Mouse (Mus musculus) embryonic facial prominence, embryonic 15.5 days (tissue): Measurements from ENCODE around the gene Abr. TPM values are rescaled to one million over a fixed set of nuclear protein-coding genes. Genes with fewer than 3 reads are reported as not detected.

Experiments
- ATAC-seq: fragments of 200-750 bp; cut with Nextera tagmentation; 2 replicates; pipeline ENCODE4 v1.8.0; 2017; ENCODE audit warnings: low read depth, moderate TSS enrichment; ENCODE audit not compliant: insufficient number of reproducible peaks, low FRiP score, low TSS enrichment
- H3K27ac ChIP-seq: fragments of 300-500 bp; sonication (generic); replicated peaks from 2 replicates; pipeline ENCODE4 v1.5.1; 2015; ENCODE audit warnings: mild to moderate bottlenecking, inconsistent platforms
- H3K27me3 ChIP-seq: fragments of 300-500 bp; sonication (generic); 2 replicates; pipeline ENCODE4 v1.6.1; 2015; ENCODE audit warnings: inconsistent platforms
- H3K36me3 ChIP-seq: fragments of 300-500 bp; sonication (generic); 2 replicates; pipeline ENCODE4 v1.6.1; 2015; ENCODE audit warnings: mild to moderate bottlenecking, inconsistent platforms
- H3K4me1 ChIP-seq: fragments of 300-500 bp; sonication (generic); 2 replicates; pipeline ENCODE4 v1.6.1; 2015; ENCODE audit warnings: inconsistent platforms
- H3K4me2 ChIP-seq: fragments of 300-500 bp; sonication (generic); replicated peaks from 2 replicates; pipeline ENCODE4 v1.6.1; 2015; ENCODE audit warnings: mild to moderate bottlenecking, inconsistent platforms
- H3K4me3 ChIP-seq: fragments of 300-500 bp; sonication (generic); replicated peaks from 2 replicates; pipeline ENCODE4 v1.5.1; 2015; ENCODE audit warnings: mild to moderate bottlenecking, inconsistent platforms
- H3K9ac ChIP-seq: fragments of 300-500 bp; sonication (generic); 2 replicates; pipeline ENCODE4 v1.6.1; 2015; ENCODE audit warnings: inconsistent platforms
- H3K9me3 ChIP-seq: fragments of 300-500 bp; sonication (generic); replicated peaks from 2 replicates; pipeline ENCODE4 v1.6.1; 2016; ENCODE audit warnings: inconsistent platforms
- WGBS: fragments of 180-500 bp; shearing (Covaris S2); methylation state at CpG from one replicate; pipeline ENCODE4 v1.1.7; 2015; 5-methylcytosine and 5-hydroxymethylcytosine counted together
- polyA plus RNA-seq: library from polyadenylated mRNA; unstranded; fragments of >200 nt; fragmentation: Nextera tagmentation; extraction: Ambion mirVana; gene quantifications from 2 replicates; pipeline ENCODE4 v1.2.1, GENCODE M21; 2015

Abr gene
- polyA plus RNA-seq, 1 experiment from 2014 or later: 42.6 TPM

- Histone ChIP-seq H3K36me3 (no peaks in the 10 kb centered on the region), H3K4me2 (peak overlapping the region; percentile 99), H3K27me3 (peaks cover 23% of the 10 kb centered on the region), H3K4me1 (peaks cover 19% of the 10 kb centered on the region), H3K4me3 (peak overlapping the region; percentile 68), H3K9ac (peak overlapping the region; percentile 47), H3K27ac (0 out of 2 replicates have a peak overlapping the region, but pooled peaks have one; percentile 31), H3K9me3 (no peaks in the 10 kb centered on the region)
- ATAC-seq: peak; percentile 87
- under 1% methylated on average over 64 of the region's 72 CpGs for WGBS
Observed at GRCm38 (mm10) chr11:76623206-76623961, 1.3 kb upstream of the Abr start.

DNA sequence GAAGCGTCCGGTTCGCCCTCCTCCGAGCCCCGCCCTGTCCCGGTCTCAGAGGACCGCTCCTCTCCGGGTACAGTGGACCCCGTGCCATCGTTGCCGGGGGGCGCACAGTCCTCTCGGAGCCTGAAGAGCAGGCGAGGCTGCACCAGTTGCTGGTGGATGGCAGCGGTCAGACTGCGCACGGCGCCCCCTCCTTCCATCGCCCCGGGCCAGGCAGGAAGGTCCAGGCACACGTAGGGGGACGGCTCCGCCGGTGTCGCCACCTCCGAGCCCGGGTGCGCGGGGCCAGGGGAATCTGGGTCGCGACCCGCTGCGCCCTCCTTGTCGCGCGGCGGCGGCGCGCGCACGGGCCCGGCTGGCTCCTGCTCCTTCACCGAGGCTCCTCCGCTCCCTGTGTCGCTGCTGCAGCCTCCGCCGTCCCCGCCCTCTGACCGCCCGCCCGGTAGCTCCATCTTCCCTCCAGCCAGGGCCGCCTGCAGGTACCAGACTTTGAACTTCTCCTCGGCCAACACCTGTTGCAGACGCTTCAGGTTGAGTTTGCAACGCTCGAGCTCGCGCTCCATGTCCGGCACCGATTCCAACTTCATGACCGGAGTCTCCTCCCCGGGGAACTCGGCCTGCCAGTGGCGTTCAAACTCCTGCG, 572 bp upstream of the Abr start:
- Histone ChIP-seq H3K27ac (0 out of 2 replicates have a peak overlapping the region, but pooled peaks have one; percentile 31), H3K4me2 (peak overlapping the region; percentile 99), H3K9ac (peak overlapping the region; percentile 47), H3K9me3 (no peaks in the 10 kb centered on the region), H3K4me1 (peaks cover 19% of the 10 kb centered on the region), H3K36me3 (no peaks in the 10 kb centered on the region), H3K27me3 (peaks cover 23% of the 10 kb centered on the region), H3K4me3 (peak overlapping the region; percentile 68)
- WGBS: under 1% methylated on average over 56 of the region's 66 CpGs
- 0 out of 2 replicates have a peak, but pooled peaks have one; percentile 26 for ATAC-seq

- 85% methylated on average over 6 of the region's 6 CpGs for WGBS
- H3K4me3 ChIP-seq: no peak overlapping the region
- H3K27me3 ChIP-seq: peaks cover 26% of the 10 kb centered on the region
- no peak for ATAC-seq
- no peak overlapping the region for H3K27ac ChIP-seq
- H3K9me3 ChIP-seq: no peaks in the 10 kb centered on the region
- peaks cover 21% of the 10 kb centered on the region for H3K4me1 ChIP-seq
- H3K36me3 ChIP-seq: no peaks in the 10 kb centered on the region
- H3K4me2 ChIP-seq: no peak overlapping the region
- H3K9ac ChIP-seq: no peak overlapping the region
Observed at GRCm38 (mm10) chr11:76618134-76618533, 4.0 kb downstream of the Abr start.

GRCm38 (mm10) chr11:76614246-76614645, 7.9 kb downstream of the Abr start:
- H3K27me3 ChIP-seq: 0 out of 2 replicates have a peak, but pooled peaks cover 4% of the 10 kb centered on the region
- H3K4me2 ChIP-seq: no peak overlapping the region
- WGBS: 55% methylated on average over 2 of the region's 2 CpGs
- H3K9me3 ChIP-seq: no peaks in the 10 kb centered on the region
- no peak overlapping the region for H3K9ac ChIP-seq
- peaks cover 15% of the 10 kb centered on the region for H3K4me1 ChIP-seq
- no peaks in the 10 kb centered on the region for H3K36me3 ChIP-seq
- H3K27ac ChIP-seq: no peak overlapping the region
- ATAC-seq: no peak
- H3K4me3 ChIP-seq: no peak overlapping the region

GRCm38 (mm10) chr11:76612638-76613104, 9.4 kb downstream of the Abr start:
- peaks cover 15% of the 10 kb centered on the region for H3K4me1 ChIP-seq
- H3K9me3 ChIP-seq: no peaks in the 10 kb centered on the region
- no peak overlapping the region for H3K27ac ChIP-seq
- ATAC-seq: no peak
- peak overlapping the region; percentile 21; the same call in 1 of the 2 replicates for H3K9ac ChIP-seq
- H3K36me3 ChIP-seq: no peaks in the 10 kb centered on the region
- H3K4me2 ChIP-seq: peak overlapping the region; percentile 73
- 1% methylated on average over 19 of the region's 19 CpGs for WGBS
- peak overlapping the region; percentile 48 for H3K4me3 ChIP-seq
- H3K27me3 ChIP-seq: 0 out of 2 replicates have a peak, but pooled peaks cover 4% of the 10 kb centered on the region

DNA sequence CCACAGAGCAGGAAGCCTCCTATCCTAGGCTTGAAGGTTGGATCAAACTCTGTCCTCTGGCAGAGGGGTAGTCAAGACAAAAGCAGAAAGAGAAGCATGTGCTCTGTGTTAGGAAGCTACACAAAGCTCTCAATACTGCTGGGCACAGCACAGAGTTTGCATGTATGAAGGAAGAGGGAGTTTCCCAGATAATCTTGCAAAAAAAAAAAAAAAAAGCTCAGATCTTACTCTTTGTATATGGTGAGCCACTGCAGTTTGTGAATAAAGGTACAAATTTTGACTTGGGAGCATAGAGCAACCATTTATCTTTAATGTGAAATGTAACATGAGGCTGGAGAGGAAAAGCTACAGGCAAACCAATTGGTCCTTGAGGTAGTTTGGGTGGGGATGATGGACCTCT, 11.2 kb downstream of the Abr start:
- Histone ChIP-seq H3K27ac (no peak overlapping the region), H3K9me3 (no peaks in the 10 kb centered on the region), H3K27me3 (0 out of 2 replicates have a peak, but pooled peaks cover 4% of the 10 kb centered on the region), H3K4me2 (no peak overlapping the region), H3K4me1 (peaks cover 22% of the 10 kb centered on the region), H3K36me3 (no peaks in the 10 kb centered on the region), H3K4me3 (no peak overlapping the region), H3K9ac (no peak overlapping the region)
- no peak for ATAC-seq

GRCm38 (mm10) chr11:76606521-76606920, 15.6 kb downstream of the Abr start:
- H3K27me3 ChIP-seq: no peaks in the 10 kb centered on the region

GRCm38 (mm10) chr11:76599219-76599618, 22.9 kb downstream of the Abr start:
- Histone ChIP-seq H3K27ac (no peak overlapping the region), H3K4me2 (no peak overlapping the region), H3K36me3 (no peaks in the 10 kb centered on the region), H3K27me3 (no peaks in the 10 kb centered on the region), H3K9me3 (no peaks in the 10 kb centered on the region), H3K4me3 (no peak overlapping the region), H3K9ac (no peak overlapping the region), H3K4me1 (no peaks in the 10 kb centered on the region)
- no peak for ATAC-seq
- 47% methylated on average over 2 of the region's 2 CpGs for WGBS

More at GRCm38 (mm10) chr11:76606521-76606920, 15.6 kb downstream of the Abr start:
- H3K27ac ChIP-seq: no peak overlapping the region
- no peaks in the 10 kb centered on the region for H3K36me3 ChIP-seq
- H3K9ac ChIP-seq: no peak overlapping the region
- ATAC-seq: no peak
- H3K4me2 ChIP-seq: no peak overlapping the region
- 42% methylated on average over 9 of the region's 9 CpGs for WGBS
- H3K4me1 ChIP-seq: peaks cover 6% of the 10 kb centered on the region
- H3K9me3 ChIP-seq: no peaks in the 10 kb centered on the region
- H3K4me3 ChIP-seq: no peak overlapping the region

- 74% methylated on average over 5 of the region's 5 CpGs for WGBS
- Histone ChIP-seq H3K4me2 (no peak overlapping the region), H3K27me3 (no peaks in the 10 kb centered on the region), H3K9me3 (no peaks in the 10 kb centered on the region), H3K9ac (no peak overlapping the region), H3K27ac (no peak overlapping the region), H3K4me3 (no peak overlapping the region), H3K4me1 (no peaks in the 10 kb centered on the region), H3K36me3 (no peaks in the 10 kb centered on the region)
- ATAC-seq: no peak
Observed at GRCm38 (mm10) chr11:76598757-76599156, 23.4 kb downstream of the Abr start.

DNA sequence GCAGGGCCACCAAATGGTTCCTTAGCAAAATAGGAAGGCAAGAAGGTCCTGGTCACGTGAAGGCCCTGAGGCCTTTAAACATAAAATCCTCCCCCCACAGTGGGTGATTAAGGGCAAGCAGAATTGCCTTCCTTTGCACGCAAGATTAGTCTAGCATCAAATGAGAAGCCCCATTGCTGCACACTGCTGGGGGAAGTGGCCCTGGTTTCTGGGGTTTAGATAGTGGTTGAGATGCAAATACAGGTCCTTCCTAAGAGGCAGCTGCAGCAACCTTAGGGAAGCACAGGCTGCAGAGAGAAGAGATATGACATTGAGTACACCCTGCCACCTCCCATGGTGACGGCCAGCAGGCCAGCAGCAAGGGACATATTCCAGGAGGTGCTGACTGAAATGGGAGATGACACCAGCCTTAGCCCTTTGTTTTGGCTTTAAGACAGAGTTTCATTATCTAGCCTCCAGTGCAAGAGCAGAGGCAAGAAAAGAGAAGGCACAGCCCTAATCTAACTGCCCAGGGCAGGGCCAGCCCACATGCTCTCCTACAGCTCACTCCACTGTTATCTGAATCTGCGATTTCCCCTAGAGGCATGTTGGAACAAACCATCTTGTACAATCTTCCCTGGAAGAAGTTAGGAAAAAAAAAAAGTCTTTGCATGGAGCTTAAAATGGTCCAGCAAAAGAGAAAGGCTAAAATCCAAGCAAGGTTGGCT, 28.3 kb downstream of the Abr start:
- Histone ChIP-seq H3K36me3 (no peaks in the 10 kb centered on the region), H3K4me3 (no peak overlapping the region), H3K9ac (no peak overlapping the region), H3K27ac (no peak overlapping the region), H3K9me3 (no peaks in the 10 kb centered on the region), H3K4me2 (no peak overlapping the region), H3K4me1 (no peaks in the 10 kb centered on the region), H3K27me3 (no peaks in the 10 kb centered on the region)
- ATAC-seq: no peak
- WGBS: 67% methylated on average over 4 of the region's 4 CpGs

DNA sequence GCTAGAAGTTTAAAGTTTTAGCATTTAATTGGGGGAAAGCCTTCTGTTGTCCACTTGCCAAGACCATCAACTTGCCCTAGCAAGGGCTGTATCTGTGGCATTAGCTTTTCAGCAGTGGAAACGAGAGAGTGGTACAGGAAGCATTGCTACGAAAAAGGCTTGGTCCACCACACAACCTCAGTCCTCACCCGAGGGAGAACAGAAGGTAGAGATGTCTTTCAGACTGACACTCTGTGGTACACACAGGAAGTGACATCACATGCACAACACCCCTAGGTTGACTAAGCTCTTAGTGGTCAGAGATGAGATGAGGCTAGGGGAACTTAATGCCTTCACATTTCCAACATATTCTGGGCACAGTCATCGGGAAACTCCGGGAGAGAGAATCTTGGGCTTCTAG, 32.4 kb downstream of the Abr start:
- Histone ChIP-seq H3K4me2 (no peak overlapping the region), H3K4me3 (no peak overlapping the region)
- no peak for ATAC-seq

More for the DNA sequence above, 32.4 kb downstream of the Abr start:
- no peak overlapping the region for H3K27ac ChIP-seq
- H3K9ac ChIP-seq: no peak overlapping the region
- H3K27me3 ChIP-seq: no peaks in the 10 kb centered on the region
- no peaks in the 10 kb centered on the region for H3K36me3 ChIP-seq
- H3K4me1 ChIP-seq: no peaks in the 10 kb centered on the region
- 82% methylated on average over 5 of the region's 5 CpGs for WGBS
- H3K9me3 ChIP-seq: no peaks in the 10 kb centered on the region
